Mouse (Mus musculus): Measurements from ENCODE around the gene Lrpprc. TPM values are rescaled to one million over a fixed set of nuclear protein-coding genes. Genes with fewer than 3 reads are reported as not detected.

Gene Lrpprc
- total RNA-seq, 2 experiments from 2014 or later: 55.6 to 58.0 TPM

DNA sequence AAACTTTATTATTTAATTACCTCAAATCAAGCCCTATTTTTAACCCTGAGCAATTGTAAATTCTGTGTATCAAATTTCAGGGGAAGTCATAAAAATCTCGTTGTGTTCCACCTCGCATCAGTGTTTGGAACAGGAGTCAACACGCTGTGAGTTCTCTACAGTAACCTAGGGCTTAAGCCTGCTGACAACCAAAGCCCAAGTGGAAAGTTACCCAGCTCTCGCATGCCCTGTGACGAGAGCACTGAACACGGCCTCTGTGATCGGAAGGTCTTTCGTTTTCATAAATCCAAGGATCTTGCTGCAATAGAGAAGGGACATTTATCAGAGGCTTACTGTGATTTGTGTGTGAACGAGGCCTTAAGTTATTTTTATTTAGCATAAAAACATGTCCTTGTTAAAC, 18.7 kb downstream of the Lrpprc start:
- DNase-seq (ENCODE audit: low spot score in 2 of 2): no peak

DNA sequence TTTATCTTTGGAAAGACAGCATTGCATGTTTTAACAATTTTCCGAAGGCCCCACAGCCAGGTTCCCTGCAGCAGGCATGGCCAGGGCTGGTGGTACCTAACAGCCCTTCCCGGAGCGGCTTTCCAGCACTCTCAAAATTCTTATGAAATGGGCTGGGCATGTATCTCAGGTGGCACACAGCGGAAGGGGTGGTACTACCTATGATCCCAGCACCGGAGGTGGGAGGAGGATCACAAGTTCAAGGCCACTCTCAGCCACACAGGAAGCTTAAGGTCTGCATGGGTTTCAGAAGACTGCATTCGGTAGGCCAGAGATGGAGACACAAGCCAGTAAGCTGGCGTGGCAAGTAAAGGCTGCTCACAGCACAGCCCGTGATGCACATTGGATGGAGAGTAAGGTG, 31.6 kb downstream of the Lrpprc start:
- DNase-seq (ENCODE audit: low spot score in 2 of 2): no peak

DNA sequence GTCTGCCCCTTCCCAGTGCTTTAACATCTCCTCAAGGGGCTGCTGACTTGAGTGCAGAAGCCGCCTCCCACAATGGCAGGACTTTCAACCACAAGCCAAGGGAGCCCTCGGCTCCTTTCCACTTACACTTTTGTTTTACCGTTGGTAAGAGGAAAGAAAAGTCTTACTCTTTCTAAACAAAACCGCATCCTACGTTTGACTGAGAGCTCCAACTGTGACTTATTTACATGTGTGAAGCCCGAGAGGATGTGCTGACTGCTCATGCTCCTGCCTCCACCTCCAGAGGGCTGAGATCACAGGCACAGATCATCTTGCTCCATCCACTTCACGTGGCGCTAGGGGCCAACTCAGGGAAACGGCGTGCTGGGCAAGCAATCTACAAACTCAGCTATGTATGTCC, 32.2 kb downstream of the Lrpprc start:
- no peak for DNase-seq (ENCODE audit: low spot score in 2 of 2)

DNA sequence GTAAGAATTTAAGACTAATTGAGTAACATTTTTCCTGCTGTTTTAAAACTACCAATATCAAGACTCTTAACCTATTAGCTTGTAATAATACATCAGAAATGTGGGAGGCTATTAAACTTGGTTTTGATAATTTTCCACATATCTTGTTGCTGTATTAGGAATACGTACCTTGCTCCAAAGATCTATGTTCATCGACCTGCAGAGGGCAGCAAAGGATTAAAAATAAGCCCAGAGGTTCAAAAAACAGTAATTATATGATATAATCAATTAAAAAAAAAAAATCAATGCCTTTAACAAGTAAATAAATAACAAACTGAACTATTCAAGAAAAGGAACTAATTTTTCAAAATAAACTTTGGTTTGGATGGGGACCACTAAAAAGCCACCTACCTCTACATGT, 34.5 kb downstream of the Lrpprc start:
- peak in 1 of 2 experiments; percentile 58 for DNase-seq (ENCODE audit: low spot score in 2 of 2)

DNA sequence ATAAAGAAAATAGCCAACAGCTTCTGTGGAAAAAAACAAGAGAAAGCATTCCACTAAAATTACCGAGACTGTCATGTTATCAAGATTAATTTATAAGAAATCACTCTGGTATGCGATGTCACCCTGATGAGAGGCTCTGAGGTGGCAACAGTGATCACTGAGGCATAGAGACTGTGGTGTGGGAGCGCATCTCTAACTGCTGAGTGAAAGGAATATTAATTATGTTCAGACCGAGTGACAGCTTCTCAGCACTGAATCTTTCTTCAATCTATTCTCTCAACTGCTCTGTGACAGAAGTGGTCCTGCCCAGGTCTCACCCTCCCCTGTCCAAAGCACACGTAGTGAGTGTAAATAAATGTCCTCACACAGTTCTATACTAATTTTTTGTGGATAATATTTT, 37.1 kb downstream of the Lrpprc start:
- DNase-seq (ENCODE audit: low spot score in 2 of 2): no peak

DNA sequence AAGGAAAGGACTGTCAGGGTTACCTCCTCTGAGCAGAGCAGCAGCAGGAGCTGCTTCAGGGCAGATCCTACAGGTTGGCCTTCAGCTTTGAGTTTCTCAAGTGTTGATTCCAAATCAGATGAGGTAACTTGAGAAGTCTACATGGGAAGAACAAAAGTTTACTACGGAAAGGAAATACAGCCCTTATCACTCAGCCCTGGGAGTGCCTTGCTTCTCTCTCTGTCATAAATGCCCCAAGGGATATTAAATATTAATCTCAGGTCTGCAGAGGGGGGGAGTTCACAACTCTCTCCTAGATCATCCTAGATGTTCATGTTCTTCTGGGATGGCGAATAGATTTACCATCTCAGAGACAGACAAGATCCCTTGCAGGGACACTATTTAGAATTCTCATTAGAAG, 38.3 kb downstream of the Lrpprc start:
- no peak for DNase-seq (ENCODE audit: low spot score in 2 of 2)

DNA sequence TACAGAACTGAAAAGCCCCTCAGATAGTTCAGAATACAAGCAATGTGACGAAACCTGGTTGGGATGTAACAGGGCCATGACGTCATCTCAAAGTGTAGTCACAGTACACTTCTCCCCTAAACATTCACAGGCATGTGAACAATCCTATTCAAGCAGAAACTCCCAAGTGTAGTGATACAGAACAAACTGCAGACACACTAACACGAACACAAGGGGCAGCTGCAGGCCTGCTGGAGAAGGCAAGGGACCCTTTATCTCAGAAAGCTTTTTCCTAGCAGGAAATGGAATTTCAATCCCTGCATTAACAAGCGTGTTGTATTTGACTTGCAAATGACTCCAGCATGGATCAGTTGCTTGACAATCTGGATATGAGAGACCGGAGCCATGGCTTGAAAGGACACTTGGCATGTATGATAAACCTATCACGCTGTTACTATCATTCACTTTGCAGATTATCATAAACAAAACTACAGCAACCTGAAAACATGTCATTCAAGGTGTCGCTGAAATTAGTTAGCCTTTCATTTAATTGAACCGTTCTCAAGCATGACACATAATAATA, 38.9 kb downstream of the Lrpprc start:
- DNase-seq (ENCODE audit: low spot score in 2 of 2): no peak

DNA sequence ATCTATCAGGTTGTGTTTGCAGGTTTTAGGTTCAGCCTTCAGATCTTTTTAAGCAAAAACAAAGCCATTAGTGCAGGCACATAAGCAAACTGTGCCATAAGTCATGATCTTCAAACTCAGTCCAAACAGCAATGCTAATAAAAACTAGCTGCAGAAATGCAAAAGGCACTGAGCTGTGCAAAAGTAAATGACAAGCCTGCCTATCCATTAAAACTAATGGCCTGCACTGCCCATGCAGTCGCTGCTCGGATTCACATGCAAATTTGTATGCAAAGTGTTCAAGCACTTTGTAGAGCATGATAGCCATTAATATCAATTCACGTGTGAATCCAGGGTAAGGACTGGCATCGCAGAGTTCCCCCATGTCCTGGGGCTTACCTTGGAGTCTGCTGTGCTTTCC, 40.5 kb downstream of the Lrpprc start:
- no peak for DNase-seq (ENCODE audit: low spot score in 2 of 2)

DNA sequence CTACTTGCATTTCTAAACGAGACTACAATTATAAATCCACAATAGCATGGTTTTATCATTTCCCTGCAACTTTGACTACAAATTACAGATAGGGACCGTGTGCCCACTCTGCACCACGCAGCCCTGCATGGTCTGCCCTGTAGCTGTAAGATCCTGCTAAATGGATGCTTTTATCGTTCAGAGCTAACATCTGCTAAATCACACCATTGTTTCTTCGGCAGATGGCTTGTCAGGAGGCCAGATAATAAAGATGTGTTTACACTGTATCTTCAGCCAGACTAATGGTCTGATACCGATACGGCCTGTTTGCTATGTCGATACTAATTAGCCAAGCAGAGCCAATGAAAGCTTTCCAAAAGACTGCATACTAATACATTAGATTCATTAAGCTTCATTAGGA, 41.3 kb downstream of the Lrpprc start:
- DNase-seq (ENCODE audit: low spot score in 2 of 2): peak; percentile 30 to 68

DNA sequence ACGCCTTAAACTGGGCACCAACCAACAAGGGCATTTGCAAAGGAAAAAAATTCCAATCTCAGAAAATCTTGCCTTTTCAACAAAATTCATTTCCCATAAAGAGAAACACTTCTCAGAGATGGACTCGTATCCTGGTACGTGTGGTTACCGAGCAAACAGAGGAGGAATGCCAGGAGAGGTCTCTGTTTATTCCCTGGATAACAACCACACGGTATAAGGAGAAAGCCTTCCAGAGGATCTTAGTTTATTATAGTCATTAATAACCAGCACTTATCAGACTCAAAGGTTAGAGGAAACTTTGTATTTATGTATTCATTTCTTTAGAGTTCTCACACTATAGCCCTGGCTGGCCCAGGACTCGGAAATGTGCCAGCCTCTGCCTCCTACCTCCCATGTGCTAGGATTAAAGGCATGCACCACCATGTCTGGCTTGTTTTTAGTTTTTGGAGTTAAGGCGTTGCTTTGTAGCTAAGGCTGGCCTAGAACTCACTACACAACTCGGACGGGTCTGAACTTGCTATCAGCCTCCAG, 42.4 kb downstream of the Lrpprc start:
- DNase-seq (ENCODE audit: low spot score in 2 of 2): no peak

DNA sequence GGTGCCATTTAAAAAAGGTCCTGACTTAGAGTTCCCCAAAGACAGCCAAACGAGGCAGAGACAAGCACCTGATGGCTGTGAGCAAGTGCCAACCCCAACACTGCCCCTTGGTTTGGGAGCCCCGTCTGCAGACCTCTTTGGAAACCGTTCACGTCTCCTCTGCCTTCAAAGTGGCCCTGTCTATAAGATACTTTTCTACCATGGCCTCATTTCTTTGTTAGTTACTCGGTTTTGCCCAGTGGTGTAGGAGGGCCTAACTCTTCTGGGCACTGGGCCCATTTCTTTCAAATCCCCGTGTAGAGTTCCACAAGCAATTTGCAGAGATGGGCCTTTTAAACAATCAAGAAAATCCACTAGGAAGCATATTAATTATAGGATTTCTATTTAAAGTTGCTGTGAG, 43.4 kb downstream of the Lrpprc start:
- no peak for DNase-seq (ENCODE audit: low spot score in 2 of 2)

DNA sequence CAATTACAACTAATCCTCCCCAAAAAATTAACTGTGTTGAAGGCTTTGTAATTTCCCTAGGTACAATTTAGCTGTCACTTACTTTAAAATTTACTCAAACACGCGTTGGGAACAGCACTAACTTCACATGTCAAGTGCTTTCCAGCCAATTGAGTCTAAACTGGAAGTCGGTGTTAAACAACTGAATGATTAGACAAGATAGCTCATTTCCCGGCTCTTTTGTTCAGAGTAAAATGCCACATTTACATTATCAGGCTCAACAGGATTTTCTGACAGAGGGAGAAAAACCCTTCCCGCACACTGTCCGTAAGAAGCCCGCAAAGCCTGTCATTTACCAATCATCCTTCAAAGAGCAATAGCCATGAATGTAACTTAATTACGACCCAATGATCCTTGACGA, 45.6 kb downstream of the Lrpprc start:
- no peak for DNase-seq (ENCODE audit: low spot score in 2 of 2)

DNA sequence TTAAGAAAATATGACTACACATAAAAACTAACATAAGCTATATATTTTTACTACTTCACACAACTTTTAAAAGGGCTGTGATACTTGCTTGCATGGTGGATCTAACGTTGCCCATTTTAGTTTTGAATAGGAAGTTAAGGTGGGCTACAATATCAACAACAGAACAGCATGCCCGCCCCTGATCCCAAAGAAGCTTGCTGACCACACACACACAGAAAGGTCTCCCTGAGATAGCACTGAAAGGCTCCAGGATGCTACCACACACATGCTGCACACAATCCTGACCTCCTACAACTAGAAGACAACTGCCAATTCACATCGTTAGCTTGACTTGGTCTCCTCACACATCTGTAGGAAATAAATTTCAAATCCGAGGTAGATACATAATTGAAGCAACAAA, 46.3 kb downstream of the Lrpprc start:
- DNase-seq (ENCODE audit: low spot score in 2 of 2): no peak

DNA sequence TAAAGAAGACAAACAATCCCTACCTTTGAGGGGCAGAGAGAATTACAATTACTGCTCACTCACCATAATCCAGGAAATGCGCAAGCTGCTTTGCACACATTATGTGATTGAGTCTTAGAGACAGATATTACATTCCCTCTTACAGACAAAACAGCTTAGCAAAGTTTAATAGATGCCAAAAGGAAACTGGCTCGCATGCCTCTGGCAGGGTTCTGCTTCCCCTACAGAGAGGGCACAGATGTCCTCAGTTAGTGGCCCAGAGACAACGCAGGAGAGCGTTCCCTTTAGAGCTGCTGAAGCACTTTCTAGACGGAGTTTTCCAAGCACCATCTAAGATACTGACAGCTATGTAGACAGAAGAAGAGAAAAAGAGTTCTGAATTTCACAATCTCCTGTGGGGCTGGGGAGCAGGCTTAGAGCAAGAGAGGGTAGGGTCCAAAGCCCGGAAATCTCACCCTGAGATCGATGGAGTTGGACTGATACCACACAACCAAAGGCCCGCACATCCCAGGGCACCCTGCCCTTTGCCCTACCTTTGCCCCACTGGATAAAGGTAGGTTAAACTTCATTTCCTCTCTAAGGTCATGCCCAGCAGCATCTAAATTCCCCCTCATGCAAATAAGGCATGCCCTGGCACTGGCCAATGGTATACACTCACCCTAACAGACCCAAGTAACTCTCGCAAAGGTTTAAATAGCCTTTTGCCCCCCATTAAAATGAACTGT, 52.4 kb downstream of the Lrpprc start:
- no peak for DNase-seq (ENCODE audit: low spot score in 2 of 2)

DNA sequence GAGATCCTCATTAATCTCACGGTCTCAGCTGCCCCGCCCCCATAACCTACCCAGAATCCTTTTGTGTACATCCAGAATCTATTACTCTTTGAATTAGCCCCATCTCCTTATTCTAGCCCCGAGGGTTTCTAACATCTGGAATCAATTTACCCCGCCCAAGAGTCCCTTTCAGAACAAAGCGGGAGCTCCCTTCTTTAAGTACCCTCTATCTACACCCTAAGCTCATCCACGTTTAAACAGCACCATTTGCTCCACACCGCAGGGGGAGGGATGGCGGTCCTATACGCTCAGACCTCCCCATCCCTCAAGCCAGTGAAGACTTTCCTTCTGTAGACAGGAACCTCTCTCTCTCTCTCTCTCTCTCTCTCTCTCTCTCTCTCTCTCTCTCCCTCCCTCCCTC, 53.9 kb downstream of the Lrpprc start:
- DNase-seq (ENCODE audit: low spot score in 2 of 2): no peak

DNA sequence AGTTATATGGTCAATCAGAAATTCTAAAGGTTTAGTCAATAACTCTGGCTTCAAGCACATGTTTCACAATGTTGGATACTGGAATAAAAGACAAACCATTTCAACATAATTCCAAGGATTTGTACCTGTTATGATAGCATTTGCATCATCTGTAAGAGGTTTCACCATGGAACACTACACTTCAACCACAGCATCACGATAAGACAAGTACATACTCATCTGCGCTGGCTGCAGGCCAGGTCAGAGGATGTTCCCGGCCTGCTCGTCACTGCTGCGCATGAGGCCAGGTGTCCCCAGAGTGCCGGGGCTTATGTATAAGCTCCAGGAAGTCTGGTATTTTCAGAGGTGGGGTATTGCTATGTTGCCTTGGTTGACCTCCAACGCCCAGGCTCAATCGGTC, 58.0 kb downstream of the Lrpprc start:
- DNase-seq (ENCODE audit: low spot score in 2 of 2): no peak

DNA sequence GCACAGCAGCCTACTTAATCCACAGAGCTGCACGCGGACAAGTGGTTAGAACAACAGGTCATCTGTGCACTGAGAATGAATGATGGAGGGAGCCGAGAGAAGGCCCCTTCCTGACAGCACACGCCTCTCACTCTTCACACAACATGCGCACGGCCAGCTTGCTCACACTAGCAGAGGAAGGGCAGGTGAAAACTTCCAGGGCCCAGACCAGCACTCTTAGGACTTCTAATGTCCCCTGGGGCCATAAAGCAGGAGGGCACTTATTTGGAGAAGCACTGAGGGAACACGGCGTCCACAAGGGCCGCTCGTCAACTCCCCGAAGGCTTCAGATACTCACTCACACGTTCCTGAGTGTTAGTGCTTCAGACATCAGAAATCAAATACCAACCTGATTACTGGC, 59.2 kb downstream of the Lrpprc start:
- no peak for DNase-seq (ENCODE audit: low spot score in 2 of 2)

DNA sequence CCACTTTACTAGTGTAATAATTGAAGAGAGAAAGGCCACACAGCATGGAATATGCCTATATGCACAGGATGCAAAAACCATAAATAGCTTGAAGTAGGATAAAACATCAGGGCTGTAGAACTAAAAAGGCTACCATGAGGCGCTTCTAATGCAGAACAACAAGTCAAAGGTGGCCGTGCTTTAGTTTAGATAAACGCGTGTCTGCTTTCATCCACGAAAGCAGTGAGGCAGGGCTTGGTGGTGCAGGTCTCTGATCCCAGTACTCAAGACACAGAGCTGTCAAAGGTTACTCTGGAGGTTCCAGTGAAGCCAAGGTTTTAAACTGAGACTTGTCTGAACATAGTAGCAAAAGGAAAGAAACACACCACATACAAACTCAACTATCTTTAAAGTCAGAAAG, 61.4 kb downstream of the Lrpprc start:
- DNase-seq (ENCODE audit: low spot score in 2 of 2): no peak

DNA sequence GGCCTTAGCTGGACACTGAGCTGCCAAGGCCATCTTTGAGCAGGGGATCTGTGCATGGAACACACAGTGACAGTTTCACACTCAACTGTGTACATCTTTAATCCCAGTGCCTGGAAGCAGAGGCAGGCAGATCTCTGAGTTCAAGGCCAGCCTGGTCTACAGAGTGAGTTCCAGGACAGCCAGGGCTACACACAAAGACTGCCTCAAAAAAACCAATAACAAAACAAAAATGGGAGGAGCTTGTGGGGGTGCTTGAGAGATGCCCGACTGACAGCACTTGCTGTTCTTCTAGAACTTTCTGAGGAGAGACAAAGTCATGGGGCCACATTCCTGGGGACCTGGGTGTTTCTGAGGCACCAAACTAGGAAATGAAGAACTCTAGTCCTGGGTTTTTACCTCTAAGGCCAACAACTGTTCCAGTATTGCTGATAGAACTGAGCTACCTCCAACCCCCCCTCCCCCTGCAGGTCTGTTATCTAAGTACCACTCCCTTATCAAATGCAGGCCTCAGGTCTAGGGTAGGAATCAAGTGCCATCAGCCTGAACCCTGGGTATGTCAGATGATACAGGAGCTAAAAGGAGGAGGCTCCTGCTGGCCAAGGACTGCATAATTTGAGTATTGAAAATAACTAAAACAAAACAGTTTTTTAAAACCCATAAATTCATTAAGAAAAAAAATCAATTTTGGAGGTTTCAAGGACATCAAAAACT, 62.2 kb downstream of the Lrpprc start:
- DNase-seq (ENCODE audit: low spot score in 2 of 2): no peak

DNA sequence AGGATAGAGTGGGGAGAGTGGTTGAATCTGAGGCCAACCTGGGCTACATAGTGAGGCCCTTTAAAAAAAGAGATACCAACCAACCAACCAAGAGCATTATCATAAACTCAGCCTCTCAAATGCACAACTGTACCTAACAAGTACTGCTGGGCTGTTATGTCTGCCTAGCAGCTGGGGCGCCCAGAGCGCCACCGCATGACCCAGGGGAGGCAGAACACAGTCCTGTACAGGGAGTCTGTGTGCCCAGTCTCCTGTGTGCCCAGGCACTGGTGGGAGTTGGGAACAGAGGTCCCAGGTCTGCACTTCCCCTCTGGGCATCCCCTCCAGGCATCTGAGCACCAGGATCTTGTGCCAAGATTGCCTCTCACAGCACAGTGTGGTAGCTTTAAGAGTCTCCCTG, 65.4 kb downstream of the Lrpprc start:
- DNase-seq (ENCODE audit: low spot score in 2 of 2): no peak

DNA sequence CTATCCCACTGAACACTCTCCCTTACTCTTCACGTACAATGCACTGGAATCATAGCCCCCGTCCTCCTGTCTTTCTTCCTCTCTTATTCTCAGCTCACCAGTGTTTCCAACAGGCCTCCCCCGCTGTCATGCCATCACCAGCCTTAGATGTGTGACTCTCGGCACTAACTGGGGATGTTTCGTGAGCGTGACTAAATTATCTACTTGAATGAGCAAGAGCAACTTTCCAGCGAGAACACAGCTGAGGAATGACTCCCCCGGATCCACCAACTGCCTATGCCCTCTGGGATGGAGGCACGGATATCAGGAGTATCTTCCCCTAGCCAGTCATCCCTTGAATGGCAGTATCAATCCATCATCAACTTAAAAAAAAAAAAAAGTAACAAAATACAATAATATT, 66.6 kb downstream of the Lrpprc start:
- peak in 1 of 2 experiments; percentile 23 for DNase-seq (ENCODE audit: low spot score in 2 of 2)

DNA sequence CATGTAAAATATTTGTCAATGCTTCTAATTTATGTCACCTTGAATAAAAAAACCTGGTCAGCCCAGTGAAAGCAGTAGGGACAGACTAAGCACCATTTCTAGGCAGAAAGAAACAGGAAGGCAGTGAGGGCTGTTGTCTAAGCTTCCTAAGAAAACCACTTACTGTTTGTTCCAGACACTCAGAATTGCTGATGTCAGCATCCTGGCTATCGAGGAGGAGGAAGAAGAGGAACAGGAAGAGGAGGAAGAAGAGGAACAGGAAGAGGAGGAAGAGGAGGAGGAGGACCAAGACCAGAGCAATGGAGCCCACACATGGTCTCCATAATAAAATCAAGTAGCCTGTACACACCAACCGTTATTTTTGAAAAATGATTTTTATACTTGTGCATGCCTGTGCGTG, 71.5 kb downstream of the Lrpprc start:
- no peak for DNase-seq (ENCODE audit: low spot score in 2 of 2)

DNA sequence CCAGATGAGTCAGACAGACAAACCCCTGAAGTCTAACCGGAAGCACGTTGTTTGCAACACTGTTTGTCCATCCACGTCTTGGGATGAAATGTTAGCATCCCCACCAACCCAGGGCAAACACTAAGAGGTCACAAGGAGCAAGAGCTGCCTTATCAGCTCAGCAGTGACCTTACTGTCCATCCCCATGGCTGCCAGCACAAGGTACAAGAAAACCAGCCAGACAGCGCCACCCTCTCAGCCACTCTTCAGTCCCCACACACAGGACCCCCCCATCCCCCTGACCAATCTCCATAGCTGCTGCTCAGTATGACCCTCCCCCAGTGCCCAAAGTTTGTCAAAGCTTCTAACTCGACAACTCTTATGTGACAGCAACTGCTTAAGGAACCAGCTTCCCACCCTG, 73.2 kb downstream of the Lrpprc start:
- DNase-seq (ENCODE audit: low spot score in 2 of 2): no peak

Data from layer of hippocampus, adult 18-20 months (tissue).